Mouse (Mus musculus): ENCODE measurements around the gene Hacd2. TPM values are rescaled to one million over a fixed set of nuclear protein-coding genes. Genes with fewer than 3 reads are reported as not detected.
A peak's percentile ranks its signal among the peaks of the same experiment; 100 is the strongest.

The Hacd2 gene
- polyA plus RNA-seq, 1 experiment from 2014 or later, result 101 TPM

DNA sequence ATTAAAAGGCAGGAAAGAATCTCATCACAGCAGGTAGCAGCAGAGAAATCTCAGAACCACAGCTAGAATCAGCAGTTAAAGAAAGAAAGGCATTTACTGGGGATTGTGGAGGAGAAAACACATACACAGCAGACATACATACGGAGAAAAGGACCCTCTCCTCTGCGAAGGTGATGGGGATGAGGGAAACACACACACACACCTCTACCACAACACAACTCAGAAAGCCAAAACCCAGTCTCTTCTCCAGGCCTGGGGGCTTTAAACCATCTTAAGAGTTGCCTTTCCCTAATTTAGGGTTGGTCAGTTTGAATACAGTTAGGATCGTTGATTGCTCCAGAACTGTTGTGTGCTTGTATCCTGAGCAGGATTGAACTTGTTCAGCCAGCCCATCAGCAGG is 45.4 kb downstream of the Hacd2 start:
- H3K4me1 ChIP-seq, result peaks cover 19% of the 10 kb centered on the region
- H3K4me3 ChIP-seq, result no peak overlapping the region
- H3K27me3 ChIP-seq (ENCODE audit: insufficient read depth, poor library complexity, severe bottlenecking), result no peaks in the 10 kb centered on the region
- H3K9me3 ChIP-seq, result no peaks in the 10 kb centered on the region
- no peaks in the 10 kb centered on the region; the same call in 1 of the 2 replicates for H3K36me3 ChIP-seq
- H3K27ac ChIP-seq, result no peak overlapping the region
- no peak for DNase-seq (ENCODE audit: low spot score)
- WGBS, result 90% methylated on average over 3 of the region's 3 CpGs

DNA sequence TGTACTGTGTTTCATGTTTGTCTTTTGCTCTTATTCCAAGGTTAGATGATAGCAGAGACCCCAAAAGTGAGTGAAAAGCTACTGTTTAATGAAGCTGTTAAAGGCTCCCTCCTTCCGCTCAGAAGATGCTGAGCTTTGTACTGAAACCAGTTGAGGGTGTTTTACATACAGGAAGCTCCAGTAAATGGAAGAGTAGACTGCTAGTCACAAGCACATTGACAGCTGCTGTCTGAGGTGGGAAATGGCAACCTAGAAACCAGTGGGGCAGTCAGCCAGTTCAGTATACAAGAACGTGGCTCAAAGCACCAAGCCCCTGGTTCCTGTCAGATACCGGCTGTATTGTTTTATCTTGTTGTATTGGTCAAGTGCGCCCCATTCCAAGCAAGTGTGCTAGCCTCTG is 46.7 kb downstream of the Hacd2 start:
- DNase-seq (ENCODE audit: low spot score), result no peak
- peaks cover 19% of the 10 kb centered on the region for H3K4me1 ChIP-seq

DNA sequence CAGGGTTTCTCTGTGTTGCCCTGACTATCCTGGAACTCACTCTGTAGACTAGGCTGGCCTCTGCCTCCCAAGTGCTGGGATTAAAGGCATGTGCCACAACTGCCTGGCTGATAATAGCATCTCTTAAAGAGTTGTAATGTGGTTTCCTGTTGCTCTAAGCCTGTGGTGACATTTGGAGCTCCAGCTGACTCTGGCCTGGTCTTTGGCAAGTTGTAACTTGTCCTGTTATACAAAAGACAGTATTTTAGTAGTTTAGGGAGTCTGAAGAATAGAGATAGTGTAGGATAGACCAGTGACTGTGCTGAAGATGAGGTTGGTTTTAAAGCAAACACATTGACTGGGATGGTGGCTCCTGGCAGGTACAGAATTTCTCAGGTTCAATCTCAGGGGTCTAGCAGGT is 52.2 kb downstream of the Hacd2 start:
- H3K27ac ChIP-seq, result no peak overlapping the region
- no peak overlapping the region for H3K4me3 ChIP-seq
- no peaks in the 10 kb centered on the region for H3K27me3 ChIP-seq (ENCODE audit: insufficient read depth, poor library complexity, severe bottlenecking)
- peaks cover 5% of the 10 kb centered on the region; the same call in 1 of the 2 replicates for H3K4me1 ChIP-seq
- no peaks in the 10 kb centered on the region for H3K9me3 ChIP-seq
- no peak for DNase-seq (ENCODE audit: low spot score)
- H3K36me3 ChIP-seq, result peaks cover 10% of the 10 kb centered on the region

More for the DNA sequence above, 46.7 kb downstream of the Hacd2 start:
- no peaks in the 10 kb centered on the region for H3K27me3 ChIP-seq (ENCODE audit: insufficient read depth, poor library complexity, severe bottlenecking)
- WGBS, result 78% methylated on average over 4 of the region's 4 CpGs
- H3K9me3 ChIP-seq, result no peaks in the 10 kb centered on the region
- no peaks in the 10 kb centered on the region for H3K36me3 ChIP-seq
- H3K27ac ChIP-seq, result no peak overlapping the region
- H3K4me3 ChIP-seq, result no peak overlapping the region

- Histone ChIP-seq H3K27ac (no peak overlapping the region), H3K36me3 (peaks cover 10% of the 10 kb centered on the region), H3K4me1 (peaks cover 1% of the 10 kb centered on the region; the same call in 1 of the 2 replicates), H3K4me3 (no peak overlapping the region), H3K27me3 (ENCODE audit: insufficient read depth, poor library complexity, severe bottlenecking) (no peaks in the 10 kb centered on the region), H3K9me3 (no peaks in the 10 kb centered on the region)
- 89% methylated on average over 3 of the region's 3 CpGs for WGBS
- no peak for DNase-seq (ENCODE audit: low spot score)
Observed at GRCm38 (mm10) chr16:35075643-35076042, 53.4 kb downstream of the Hacd2 start.

GRCm38 (mm10) chr16:35093500-35093899 is 71.3 kb downstream of the Hacd2 start:
- H3K27me3 ChIP-seq (ENCODE audit: insufficient read depth, poor library complexity, severe bottlenecking), result no peaks in the 10 kb centered on the region
- no peaks in the 10 kb centered on the region for H3K9me3 ChIP-seq
- no peaks in the 10 kb centered on the region for H3K4me1 ChIP-seq
- H3K4me3 ChIP-seq, result no peak overlapping the region
- DNase-seq (ENCODE audit: low spot score), result no peak
- peaks cover 14% of the 10 kb centered on the region; the same call in 1 of the 2 replicates for H3K36me3 ChIP-seq
- H3K27ac ChIP-seq, result no peak overlapping the region

DNA sequence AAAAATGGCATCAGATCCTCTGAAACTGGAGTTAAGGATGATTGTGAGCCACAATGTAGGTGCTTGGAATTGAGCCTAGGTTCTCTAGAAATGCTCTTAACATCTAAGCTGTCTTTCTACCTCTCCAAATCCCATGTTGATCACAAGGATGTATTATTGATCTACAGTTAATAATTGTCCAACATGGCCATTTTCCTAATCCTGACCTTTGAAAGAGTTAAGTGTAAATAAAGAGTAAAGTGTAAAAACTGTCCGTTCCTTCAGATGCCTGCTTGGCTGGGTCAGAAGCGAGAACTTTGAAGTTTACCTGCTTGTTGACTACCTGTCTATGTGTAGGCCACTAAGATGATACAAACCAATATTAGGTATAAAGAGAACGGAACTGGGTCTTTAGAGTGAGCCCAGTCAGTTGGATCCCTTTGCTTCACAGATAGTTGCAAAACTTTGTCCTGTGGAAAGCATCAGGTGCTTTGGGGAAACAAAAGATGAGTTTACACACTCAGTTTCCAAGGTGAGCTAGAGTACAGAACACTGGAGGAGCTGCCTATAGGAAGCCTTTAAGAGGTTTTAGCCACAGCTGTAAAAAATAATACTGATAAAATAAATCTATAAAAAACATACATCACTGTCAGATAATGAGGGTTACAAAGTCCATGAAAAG is 75.8 kb downstream of the Hacd2 start:
- no peaks in the 10 kb centered on the region for H3K27me3 ChIP-seq (ENCODE audit: insufficient read depth, poor library complexity, severe bottlenecking)
- H3K4me1 ChIP-seq, result peaks cover 1% of the 10 kb centered on the region; the same call in 1 of the 2 replicates
- DNase-seq (ENCODE audit: low spot score), result no peak
- WGBS, result 89% methylated on average over 3 of the region's 3 CpGs
- no peaks in the 10 kb centered on the region for H3K9me3 ChIP-seq
- peaks cover 20% of the 10 kb centered on the region for H3K36me3 ChIP-seq
- no peak overlapping the region for H3K27ac ChIP-seq
- no peak overlapping the region for H3K4me3 ChIP-seq

GRCm38 (mm10) chr16:35101751-35102420 is 79.7 kb downstream of the Hacd2 start:
- peaks cover 15% of the 10 kb centered on the region for H3K4me1 ChIP-seq
- H3K4me3 ChIP-seq, result no peak overlapping the region
- peaks cover 16% of the 10 kb centered on the region for H3K36me3 ChIP-seq
- WGBS, result 84% methylated on average over 12 of the region's 12 CpGs
- H3K27ac ChIP-seq, result no peak overlapping the region
- no peaks in the 10 kb centered on the region for H3K27me3 ChIP-seq (ENCODE audit: insufficient read depth, poor library complexity, severe bottlenecking)
- H3K9me3 ChIP-seq, result no peaks in the 10 kb centered on the region
- no peak for DNase-seq (ENCODE audit: low spot score)

GRCm38 (mm10) chr16:35102866-35103620 is 80.8 kb downstream of the Hacd2 start:
- 0 out of 2 replicates have a peak overlapping the region, but pooled peaks have one; percentile 0 for H3K27ac ChIP-seq
- H3K9me3 ChIP-seq, result no peaks in the 10 kb centered on the region
- H3K4me1 ChIP-seq, result peaks cover 16% of the 10 kb centered on the region
- peaks cover 22% of the 10 kb centered on the region for H3K36me3 ChIP-seq
- no peak overlapping the region for H3K4me3 ChIP-seq
- DNase-seq (ENCODE audit: low spot score), result no peak
- WGBS, result 35% methylated on average over 7 of the region's 7 CpGs
- no peaks in the 10 kb centered on the region for H3K27me3 ChIP-seq (ENCODE audit: insufficient read depth, poor library complexity, severe bottlenecking)

- Histone ChIP-seq H3K4me3 (no peak overlapping the region), H3K27ac (no peak overlapping the region), H3K4me1 (peaks cover 42% of the 10 kb centered on the region), H3K27me3 (ENCODE audit: insufficient read depth, poor library complexity, severe bottlenecking) (no peaks in the 10 kb centered on the region), H3K9me3 (no peaks in the 10 kb centered on the region), H3K36me3 (peaks cover 14% of the 10 kb centered on the region)
- WGBS, result 75% methylated on average over 6 of the region's 6 CpGs
- no peak for DNase-seq (ENCODE audit: low spot score)
Observed at GRCm38 (mm10) chr16:35107985-35108384, 85.8 kb downstream of the Hacd2 start.

GRCm38 (mm10) chr16:35109156-35109555 is 86.9 kb downstream of the Hacd2 start:
- H3K4me1 ChIP-seq, result peaks cover 36% of the 10 kb centered on the region
- no peak for DNase-seq (ENCODE audit: low spot score)

GRCm38 (mm10) chr16:35109656-35110291 is 87.5 kb downstream of the Hacd2 start:
- Histone ChIP-seq H3K36me3 (peaks cover 11% of the 10 kb centered on the region), H3K9me3 (no peaks in the 10 kb centered on the region), H3K27ac (peak overlapping the region; percentile 76), H3K4me1 (peaks cover 41% of the 10 kb centered on the region), H3K27me3 (ENCODE audit: insufficient read depth, poor library complexity, severe bottlenecking) (no peaks in the 10 kb centered on the region), H3K4me3 (no peak overlapping the region)
- DNase-seq (ENCODE audit: low spot score), result no peak
- 44% methylated on average over 7 of the region's 7 CpGs for WGBS

More at GRCm38 (mm10) chr16:35109156-35109555, 86.9 kb downstream of the Hacd2 start:
- no peaks in the 10 kb centered on the region for H3K27me3 ChIP-seq (ENCODE audit: insufficient read depth, poor library complexity, severe bottlenecking)
- H3K27ac ChIP-seq, result peak overlapping the region; percentile 76
- 61% methylated on average over 8 of the region's 8 CpGs for WGBS
- H3K4me3 ChIP-seq, result no peak overlapping the region
- no peaks in the 10 kb centered on the region for H3K9me3 ChIP-seq
- H3K36me3 ChIP-seq, result peaks cover 14% of the 10 kb centered on the region

DNA sequence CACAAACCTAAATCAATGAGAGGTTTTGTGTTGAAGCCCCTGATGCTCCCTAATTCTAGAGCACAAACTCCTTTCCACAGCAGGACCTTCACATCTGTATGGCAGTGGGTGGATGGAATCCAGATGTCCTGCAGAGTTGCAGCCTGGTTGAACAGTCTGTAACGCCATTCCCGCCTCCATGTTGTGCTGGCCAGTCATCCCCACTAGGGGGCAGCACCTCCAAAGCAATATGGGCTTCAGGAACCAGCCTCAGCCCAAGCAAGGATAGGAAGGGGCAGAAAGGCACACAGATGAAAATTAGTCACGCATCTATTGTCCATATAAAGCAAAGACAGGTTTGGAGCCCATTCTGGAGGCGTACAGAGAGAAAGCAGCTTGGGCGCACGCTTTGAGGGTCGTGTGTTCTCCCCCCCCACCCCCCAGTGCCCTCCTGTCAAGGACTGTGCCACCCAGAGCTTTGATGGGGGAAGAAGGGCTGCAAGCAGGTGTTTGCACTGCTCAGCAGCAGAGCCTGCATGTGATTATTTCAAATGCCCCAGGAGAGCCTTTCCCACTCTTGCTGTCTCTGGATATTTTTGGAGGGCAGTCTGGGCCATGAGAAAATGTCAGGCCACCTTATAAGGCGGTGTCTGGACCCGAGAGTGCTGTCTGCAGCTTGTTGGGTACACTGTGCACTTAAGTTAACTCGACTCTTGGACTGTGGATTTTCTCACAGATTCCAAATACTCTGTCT is 88.3 kb downstream of the Hacd2 start:
- peak; percentile 96 for DNase-seq (ENCODE audit: low spot score)
- H3K4me3 ChIP-seq, result 0 out of 2 replicates have a peak overlapping the region, but pooled peaks have one; percentile 18
- H3K9me3 ChIP-seq, result no peaks in the 10 kb centered on the region
- H3K27me3 ChIP-seq (ENCODE audit: insufficient read depth, poor library complexity, severe bottlenecking), result no peaks in the 10 kb centered on the region
- H3K27ac ChIP-seq, result peak overlapping the region; percentile 82
- 22% methylated on average over 10 of the region's 10 CpGs for WGBS
- peaks cover 11% of the 10 kb centered on the region for H3K36me3 ChIP-seq
- peaks cover 41% of the 10 kb centered on the region for H3K4me1 ChIP-seq
